Mouse (Mus musculus): Measurements from ENCODE around the gene 3425401B19Rik.

GRCm38 (mm10) chr14:32732961-32733360, 47.9 kb upstream of the 3425401B19Rik start:
- TF ChIP-seq POLR2A (IDR thresholded peaks at IDR 0.05; ENCODE audit: control insufficient read depth in 1 of 2, insufficient read depth in 1 of 2, low read depth in 1 of 2, low read length in 2 of 2, poor library complexity in 1 of 2) (no peak), CTCF (IDR thresholded peaks at IDR 0.05 in 2 of 3, conservative IDR thresholded peaks at IDR 0.05 in 1 of 3; ENCODE audit: control insufficient read depth in 1 of 3, insufficient read depth in 1 of 3, low read depth in 2 of 3, low read length in 3 of 3, poor library complexity in 1 of 3, severe bottlenecking in 1 of 3) (no peak), NELFE (IDR thresholded peaks at IDR 0.05; ENCODE audit: low read depth, low read length) (no peak), USF1 (IDR thresholded peaks at IDR 0.05; ENCODE audit: low read depth, low read length) (no peak), CHD2 (IDR thresholded peaks at IDR 0.05; ENCODE audit: low read length) (no peak), CHD1 (IDR thresholded peaks at IDR 0.05; ENCODE audit: low read depth, low read length) (no peak), E2F4 (IDR thresholded peaks at IDR 0.05; ENCODE audit: borderline replicate concordance, low read depth, low read length) (no peak), HCFC1 (IDR thresholded peaks at IDR 0.05; ENCODE audit: low read depth, low read length) (no peak), SMC3 (IDR thresholded peaks at IDR 0.05; ENCODE audit: low read depth, low read length) (no peak), MAFK (IDR thresholded peaks at IDR 0.05; ENCODE audit: borderline replicate concordance, low read depth, low read length) (no peak)

All from MEL (cell line).